Mouse (Mus musculus): ENCODE measurements around the gene Qars.

Gene Qars

DNA sequence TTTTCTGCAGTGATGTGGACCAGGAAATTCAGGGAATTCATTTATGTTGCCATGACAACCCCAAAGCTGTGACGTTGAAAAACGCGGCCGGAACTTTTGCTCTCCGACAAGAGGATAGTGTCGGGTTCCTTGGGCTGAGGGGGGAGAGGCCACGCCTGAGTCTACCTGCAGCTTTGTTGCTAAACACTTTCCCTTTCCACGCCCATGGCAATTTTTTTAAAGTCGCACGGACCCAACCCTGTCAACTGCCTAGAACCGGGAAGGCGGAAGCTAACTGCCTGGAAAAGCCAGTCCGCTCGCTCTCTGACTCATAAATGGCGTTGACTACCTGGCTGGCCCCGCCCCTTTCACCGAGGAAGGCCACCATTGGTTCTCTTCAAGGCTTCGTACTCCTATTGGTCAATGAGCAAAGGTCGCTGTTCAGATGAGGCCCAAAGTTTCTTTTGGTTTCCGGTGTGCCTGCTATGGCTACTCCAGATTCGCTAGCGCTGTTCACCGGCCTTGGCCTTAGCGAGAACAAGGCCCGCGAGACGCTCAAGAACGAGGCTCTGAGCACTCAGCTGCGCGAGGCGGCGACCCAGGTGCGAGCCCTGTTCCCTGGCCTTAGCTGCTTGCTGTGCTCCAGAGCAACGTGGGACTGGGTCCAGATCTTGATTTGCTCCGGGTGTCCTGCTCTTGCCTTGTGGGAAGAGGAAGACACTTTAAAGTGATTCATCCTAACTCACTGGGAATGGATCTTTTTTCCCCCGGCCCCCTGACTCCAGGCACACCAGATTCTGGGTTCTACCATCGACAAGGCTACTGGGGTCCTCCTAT, at the start of gene Qars:
TSS of gene Qars (plus strand) at position 88 of the 816 bp plus-strand sequence.
- peak; percentile 99 for DNase-seq (ENCODE audit: low spot score)

DNA sequence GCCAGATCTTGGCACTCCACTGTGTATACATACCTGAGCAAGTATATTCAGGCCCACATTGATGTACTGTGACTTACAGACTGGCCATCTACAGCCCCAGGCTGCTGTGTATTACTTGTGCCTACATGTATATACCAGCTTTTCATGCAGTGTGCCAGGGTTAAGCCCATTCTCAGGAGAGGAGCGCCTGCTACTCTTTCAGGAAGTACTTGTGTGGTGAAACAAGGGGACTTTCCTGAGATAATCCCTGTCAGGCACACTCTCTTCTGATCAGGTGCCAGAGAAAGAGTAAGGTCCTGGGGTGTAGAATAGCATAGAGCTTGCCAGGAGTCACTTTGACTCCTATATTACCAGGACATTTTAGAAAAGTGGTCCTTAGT, 47.6 kb upstream of the Qars start:
- DNase-seq (ENCODE audit: low spot score), result no peak

DNA sequence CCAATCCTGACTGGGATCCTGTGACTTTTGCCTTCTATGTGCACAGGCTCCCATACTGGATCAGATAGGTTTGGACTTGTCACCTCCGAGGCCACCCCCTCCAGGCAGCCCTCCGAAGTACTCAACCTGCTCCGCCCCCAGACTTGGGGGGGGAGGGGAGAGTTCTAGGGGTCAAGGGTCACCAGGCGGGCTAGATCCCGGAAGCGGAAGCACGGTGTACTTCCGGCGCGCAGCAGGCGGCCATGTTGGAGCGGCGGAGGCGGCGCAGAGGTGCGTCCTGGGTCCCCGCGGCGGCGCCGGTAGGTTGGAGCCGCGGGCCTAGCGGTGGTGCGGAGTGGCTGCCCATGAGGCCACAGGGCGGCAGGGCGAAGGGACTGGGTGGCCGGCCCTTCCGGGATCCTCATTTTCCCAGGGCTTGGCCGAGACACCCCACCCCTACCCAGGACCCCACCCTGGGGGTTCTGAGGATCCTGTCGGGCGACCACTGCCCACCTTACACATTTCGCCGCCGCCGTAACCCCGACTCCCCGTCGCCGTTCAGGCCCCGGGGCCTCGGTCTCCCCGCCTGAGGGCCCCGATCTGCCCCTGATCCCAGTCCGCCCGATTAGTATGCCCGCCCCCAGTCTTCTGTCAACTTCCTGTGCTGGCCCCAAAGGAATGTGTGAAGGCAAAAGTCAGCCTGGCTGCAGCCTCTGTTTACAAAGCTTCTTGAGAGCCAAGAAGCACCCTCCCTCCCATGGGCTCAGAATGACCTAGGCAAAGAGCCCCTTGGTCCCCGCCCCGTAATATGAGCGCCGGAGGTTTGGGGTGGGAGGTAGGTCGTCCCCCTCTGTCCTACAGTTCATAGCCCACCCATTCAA, 47.0 kb upstream of the Qars start, which contains the start of gene Ccdc71:
TSS of gene Ccdc71 (plus strand) at position 209 of the 860 bp plus-strand sequence.
- DNase-seq (ENCODE audit: low spot score), result peak; percentile 89

DNA sequence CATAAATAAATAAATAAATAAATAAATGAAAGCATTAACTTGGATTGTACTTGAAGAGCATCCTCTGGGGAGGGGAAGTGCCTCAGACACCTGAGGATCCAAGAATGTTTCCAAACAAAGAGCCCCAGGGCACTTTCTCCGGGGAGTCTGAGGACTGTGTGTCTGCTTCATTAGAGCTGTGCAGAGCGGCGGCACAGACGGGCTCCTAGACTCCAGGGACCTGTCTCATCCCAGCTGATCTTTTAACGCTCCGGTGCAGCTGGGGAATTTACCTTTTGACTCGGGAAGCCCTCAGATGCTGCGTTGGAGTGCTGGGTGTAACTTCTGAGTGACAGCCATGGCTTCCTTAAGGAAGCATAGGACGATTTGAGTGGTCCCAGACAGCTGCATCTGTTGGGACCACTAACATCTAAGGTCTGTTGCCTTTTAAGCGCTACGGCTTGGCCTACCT, 46.3 kb upstream of the Qars start, which contains the start of gene Klhdc8b:
TSS of gene Klhdc8b (minus strand) at position 401 of the 451 bp plus-strand sequence.
- DNase-seq (ENCODE audit: low spot score), result peak; percentile 31

DNA sequence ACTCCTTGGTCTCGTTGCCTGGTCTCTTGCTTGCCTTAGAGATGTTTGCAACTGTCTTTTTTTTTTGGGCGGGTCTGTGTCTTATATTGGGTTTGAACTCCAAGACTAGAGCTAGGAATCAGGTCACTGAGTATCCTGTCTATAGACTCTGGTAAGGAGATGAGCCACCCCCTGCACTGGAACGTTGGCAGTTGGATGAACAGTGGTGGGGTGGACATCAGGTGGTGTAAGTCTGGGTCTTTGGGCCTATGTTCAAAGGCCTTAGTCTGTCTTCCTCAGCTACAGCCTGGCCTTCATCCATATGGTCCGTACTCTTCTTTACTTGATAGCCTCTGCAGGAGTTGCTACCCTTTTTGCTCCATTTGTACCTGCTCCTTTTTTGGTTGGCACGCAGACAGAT, 45.8 kb upstream of the Qars start:
- DNase-seq (ENCODE audit: low spot score), result no peak

DNA sequence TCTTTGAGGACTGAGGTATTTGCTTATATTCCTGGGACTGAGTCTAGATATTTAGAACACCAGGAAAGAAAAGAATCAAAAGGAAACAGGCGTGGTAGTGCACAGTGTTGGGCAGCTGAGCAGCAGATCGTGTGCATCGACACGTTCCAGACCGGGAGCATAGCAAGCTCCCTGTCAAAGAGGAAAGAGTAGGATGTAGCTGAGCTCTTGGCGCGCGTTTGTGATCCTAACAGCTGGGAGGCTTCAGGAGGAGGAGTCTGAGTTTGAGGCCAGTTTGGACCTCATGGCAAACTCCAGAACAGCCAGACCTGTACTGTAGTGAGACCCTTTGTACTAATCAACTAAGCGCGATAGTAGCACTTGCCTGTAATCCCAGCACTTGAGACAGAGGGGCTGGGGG, 45.3 kb upstream of the Qars start:
- no peak for DNase-seq (ENCODE audit: low spot score)

DNA sequence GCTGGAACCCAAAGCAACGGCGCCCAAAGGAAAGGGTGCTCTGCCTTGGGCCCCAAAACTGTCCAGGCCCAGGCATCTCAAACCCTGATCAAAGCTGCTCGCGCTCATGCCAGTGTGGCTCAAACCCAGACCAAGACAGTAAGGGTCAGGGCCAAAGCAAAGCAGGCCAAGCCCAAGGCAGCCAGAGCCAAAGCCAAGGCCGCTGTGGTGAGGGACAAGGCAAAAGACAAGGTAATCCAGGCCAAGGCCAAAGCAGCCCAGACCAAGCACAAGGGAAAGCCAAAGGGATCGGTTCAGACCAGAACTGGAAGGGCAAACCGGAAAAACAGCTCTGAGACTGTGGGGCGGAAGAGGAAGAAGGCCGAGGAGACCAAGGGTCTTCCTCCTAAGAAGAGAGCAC, 43.8 kb upstream of the Qars start:
- no peak for DNase-seq (ENCODE audit: low spot score)

DNA sequence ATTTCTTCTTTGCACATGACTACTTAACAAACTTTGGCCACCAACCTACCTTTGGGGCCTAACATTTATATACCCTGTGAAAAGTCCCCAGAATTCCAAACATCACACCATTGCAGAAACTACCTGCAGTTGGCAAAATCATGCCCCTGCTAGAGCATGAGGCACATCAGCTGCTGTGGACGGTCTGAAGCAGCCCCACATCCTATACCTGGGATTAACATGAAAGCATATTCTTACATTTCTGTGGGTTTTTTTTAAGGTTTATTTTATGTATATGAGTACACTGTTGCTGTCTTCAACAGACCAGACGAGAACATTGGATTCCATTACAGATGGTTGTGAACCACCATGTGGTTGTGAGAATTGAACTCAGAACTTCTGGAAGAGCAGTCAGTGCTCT, 41.3 kb upstream of the Qars start:
- no peak for DNase-seq (ENCODE audit: low spot score)

DNA sequence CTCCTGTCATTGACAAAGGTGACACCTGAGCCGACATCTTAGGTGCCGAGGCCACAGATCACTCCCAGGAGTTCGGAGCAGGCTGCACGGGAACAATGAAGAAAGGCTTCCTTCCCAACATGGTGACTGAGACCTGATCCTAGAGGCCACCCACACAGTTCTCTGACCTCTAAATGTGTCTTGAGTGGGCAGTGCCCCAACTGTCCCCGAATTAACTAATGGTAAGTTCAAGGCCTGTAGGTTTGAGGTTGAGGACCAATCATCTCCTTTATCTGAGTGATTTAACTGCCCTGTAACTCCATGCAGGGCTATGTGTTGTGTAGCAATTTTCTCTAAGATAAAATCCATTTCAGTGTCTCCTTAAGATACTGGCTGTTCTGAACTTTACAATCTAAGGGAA, 38.1 kb upstream of the Qars start:
- DNase-seq (ENCODE audit: low spot score), result no peak

DNA sequence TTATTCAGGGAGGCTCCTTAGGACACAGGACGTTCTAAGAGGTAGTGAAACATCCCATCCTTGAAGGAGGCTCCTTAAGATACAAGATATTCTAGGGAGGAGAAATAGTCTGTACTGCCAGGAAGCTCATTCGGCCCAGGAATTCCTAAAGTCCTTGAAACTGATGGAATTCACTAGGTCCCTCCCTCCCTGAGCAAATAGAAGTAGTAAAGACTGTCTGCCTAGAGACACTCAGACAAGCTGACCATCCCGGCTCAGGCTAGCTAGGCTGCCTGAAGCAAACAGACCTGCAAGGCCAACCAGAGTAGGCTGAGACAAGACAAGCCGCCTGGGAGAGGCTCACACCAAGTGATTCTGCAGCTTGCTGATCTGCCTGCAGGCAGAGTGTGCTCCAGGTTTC, 37.7 kb upstream of the Qars start:
- no peak for DNase-seq (ENCODE audit: low spot score)

DNA sequence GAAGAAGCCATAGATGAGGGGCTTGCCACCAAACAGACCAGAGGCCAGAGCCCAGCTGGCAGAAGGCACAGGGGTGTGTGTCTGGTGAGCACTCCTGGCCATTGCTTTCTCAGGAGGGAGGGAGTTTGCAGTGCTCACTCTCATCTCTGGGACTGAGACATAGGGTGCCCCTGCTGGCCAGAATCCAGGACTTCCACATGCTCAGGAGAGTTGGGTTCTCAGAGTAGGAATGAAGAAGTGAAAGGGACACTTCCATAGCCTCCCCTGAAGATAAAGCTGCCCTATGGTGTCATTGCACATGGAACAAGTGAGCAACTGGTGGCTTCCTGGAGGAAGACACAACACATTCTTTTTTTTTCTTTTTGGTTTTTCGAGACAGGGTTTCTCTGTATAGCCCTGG, 33.0 kb upstream of the Qars start:
- no peak for DNase-seq (ENCODE audit: low spot score)

DNA sequence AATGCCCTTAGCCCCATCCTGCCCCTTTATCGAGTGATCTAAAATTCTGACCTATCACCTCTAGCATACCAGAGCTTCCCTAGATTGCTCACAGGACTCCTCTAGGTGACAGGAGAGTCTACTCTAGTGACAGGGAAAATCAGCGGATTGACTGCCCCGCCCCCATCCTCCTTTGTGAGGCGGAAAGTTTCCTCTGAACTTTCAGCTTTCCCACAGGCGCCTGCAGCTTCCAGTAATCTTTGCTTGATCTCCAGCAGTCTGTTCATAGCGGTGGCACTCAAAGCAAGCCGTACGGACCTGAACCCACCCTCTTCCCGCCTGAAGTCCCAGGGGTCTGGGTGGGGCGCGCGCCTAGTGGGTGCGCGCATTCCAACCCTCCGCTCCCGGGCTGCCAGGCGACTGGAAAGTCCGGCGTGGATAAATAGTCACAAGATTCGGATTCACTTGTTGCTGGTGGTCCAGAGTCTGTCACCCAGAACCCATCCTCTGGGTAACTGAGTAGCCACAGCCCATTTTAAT, 28.8 kb upstream of the Qars start:
- peak; percentile 90 for DNase-seq (ENCODE audit: low spot score)

DNA sequence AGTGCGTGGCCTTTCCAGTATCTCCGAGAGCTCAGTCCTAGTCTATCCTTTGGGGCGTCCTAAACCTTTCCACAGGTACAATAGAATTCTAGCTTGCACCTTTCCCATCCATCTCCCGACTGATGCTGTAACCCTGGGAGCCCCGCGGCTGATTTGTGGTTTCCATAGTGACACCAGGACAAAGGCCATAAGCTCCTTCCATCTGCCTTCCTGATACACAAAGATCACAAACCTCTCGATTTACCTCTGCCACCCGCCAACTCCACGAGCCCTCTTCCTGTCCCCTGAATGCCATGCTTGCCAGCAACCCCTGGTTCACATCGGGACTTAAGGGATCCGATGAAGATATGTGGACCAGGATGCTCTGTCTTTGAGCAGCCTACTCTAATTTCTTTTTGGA, 28.3 kb upstream of the Qars start:
- DNase-seq (ENCODE audit: low spot score), result peak; percentile 58

DNA sequence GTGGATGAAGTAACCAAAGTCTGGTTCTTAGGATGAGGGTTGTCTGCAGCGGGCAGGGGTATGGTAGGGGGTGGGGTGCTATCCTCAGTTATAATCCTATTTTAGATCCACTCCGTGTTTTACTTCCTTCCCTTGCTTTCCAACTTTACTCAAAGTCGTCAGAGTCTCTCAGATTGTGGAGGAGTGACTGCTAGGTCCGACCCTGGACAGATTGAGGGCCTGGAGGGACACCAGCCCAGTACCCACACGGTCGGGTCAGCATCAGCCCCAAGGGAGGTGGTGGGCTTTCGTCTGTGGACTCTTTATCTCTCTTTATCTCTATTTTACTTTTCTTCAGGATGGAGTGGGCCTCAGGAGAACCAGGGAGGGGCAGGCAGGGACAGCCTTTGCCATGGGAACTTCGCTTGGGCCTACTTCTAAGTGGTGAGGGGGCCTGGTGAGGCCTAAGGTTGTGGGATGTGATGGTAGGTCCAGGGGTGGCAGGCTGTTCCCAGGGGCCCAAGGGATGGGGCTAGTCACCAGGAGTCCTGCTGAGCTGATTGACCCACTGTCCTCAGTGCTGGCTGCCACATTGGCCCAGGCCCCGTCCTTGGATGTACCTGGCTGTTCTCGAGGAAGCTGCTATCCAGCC, 27.7 kb upstream of the Qars start, which contains the start of gene Lamb2:
TSS of gene Lamb2 (plus strand) at position 16 of the 631 bp plus-strand sequence.
- DNase-seq (ENCODE audit: low spot score), result peak; percentile 93

DNA sequence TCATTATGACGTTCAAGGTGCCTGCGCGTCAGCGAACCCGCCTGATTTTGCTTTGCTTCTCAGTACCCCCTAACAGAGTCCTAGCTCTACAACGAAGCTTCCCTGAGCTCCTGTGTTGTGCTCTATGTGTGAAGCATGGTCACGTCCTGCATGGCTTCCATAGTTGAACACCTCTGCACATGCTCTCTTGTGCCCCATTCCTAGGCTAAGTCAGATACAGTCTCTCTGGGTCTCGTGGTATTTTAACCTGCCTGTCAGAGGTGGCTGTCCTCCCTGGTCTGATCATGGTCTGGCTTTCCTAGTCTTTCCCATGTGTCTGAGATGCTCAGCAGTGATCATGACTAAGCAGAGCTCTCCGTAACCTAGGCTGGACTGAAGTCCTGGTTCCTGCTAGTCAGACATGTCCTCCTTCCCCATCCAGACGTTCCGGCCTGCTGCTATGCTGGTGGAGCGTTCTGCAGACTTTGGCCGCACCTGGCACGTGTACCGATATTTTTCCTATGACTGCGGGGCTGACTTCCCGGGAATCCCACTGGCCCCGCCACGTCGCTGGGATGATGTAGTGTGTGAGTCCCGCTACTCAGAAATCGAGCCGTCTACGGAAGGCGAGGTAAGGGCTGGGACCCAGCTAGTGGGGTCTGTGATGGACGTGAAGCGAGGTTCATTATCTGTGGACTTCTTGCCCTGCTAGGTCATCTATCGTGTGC, 26.5 kb upstream of the Qars start:
- no peak for DNase-seq (ENCODE audit: low spot score)

DNA sequence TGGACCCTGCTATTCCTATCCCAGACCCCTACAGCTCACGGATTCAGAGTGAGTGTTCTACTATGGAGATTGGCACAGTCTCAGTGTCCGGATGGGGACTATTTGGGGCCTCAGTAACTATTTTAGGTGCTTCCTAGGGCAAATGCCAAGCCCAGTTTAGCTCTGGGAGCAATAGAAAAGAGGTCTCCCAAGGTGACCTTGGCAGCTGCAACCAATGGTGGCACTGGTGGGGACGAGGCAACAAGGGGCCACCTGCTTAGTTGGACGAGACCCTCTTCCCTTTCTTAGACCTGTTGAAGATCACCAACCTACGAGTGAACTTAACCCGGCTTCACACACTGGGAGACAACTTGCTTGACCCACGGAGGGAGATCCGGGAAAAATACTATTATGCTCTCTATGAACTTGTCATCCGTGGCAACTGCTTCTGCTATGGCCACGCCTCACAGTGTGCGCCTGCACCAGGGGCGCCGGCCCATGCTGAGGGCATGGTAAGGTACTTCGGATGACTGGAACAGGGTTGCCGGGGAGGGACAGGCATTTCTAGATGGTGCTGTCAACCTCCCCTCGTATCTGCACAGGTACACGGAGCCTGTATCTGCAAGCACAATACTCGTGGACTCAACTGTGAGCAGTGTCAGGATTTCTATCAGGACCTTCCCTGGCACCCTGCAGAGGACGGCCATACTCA, 25.8 kb upstream of the Qars start:
- no peak for DNase-seq (ENCODE audit: low spot score)

DNA sequence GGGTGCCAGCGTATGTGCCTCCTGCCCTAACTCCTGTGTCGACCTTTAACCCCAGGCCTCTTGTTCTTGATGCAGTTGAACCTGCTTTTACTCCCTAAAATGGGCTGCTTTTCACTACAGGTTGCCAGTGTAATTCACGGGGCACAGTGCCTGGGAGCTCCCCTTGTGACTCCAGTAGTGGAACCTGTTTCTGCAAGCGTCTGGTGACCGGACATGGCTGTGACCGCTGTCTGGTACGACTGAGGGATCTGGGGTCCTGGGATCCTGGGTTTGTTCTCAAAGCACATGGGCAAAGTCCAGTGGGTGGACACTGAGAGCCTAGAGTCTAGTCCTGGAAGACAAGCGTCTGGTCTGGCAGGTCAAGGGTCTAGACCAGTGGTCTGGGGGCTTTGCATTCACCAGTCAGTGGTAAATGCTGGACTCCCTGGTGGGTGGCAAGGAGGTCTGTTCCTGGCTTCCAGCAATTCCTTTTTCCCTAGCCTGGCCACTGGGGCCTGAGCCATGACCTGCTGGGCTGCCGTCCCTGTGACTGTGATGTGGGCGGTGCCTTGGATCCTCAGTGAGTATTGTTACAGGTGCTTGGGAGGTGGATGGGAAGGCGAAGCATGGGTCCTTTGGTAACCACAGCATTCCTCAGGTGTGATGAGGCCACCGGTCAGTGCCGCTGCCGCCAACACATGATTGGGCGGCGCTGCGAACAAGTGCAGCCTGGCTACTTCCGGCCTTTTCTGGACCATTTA, 24.3 kb upstream of the Qars start:
- no peak for DNase-seq (ENCODE audit: low spot score)

DNA sequence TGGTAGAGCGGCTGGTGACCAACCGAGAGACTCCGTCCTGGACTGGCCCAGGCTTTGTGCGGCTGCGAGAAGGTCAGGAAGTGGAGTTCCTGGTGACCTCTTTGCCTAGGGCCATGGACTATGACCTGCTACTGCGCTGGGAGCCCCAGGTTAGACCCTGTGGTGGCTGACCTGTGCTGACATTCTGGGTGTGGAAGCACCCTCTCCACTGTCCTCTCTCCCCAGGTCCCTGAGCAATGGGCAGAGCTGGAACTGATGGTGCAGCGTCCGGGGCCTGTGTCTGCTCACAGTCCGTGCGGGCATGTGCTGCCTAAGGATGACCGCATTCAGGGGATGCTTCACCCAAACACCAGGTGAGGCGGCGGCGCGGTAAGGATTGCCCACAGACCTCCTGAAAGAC, 23.5 kb upstream of the Qars start:
- no peak for DNase-seq (ENCODE audit: low spot score)

DNA sequence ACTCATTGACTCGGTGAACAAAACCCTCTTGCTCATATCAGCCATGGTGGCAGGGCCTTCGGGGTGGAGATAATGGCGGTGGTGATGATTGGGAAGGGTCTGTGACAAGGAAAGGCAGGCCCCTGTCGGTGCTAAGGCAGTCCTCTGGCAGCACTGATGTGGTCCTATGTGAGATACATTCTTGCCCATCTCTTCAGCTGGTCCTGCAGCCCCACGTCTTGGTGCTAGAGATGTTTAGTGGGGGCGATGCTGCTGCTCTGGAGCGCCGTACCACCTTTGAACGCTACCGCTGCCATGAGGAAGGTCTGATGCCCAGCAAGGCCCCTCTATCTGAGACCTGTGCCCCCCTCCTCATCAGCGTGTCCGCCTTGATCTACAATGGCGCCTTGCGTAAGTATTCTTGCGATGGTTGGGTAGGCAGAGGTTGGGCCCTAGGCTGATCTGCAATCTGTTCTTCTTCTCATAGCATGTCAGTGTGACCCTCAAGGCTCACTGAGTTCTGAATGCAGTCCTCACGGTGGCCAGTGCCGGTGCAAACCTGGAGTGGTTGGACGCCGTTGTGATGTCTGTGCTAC, 22.1 kb upstream of the Qars start:
- DNase-seq (ENCODE audit: low spot score), result no peak

DNA sequence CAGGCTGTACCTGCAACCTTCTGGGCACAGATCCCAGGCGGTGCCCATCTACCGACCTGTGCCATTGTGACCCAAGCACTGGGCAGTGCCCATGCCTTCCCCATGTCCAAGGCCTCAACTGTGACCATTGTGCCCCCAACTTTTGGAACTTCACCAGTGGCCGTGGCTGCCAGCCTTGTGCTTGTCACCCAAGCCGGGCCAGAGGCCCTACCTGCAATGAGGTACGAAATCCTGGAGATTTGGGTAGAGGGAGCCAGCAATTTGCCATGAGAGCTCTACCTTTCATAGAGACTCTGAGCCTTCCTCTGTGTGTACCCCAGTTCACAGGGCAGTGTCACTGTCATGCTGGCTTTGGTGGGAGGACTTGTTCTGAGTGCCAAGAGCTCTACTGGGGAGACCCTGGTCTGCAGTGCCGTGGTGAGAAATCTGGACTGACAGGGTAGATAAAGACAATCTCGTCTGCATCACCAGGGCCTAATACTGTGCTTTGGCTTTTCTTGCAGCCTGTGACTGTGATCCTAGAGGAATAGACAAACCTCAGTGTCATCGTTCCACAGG, 20.5 kb upstream of the Qars start:
- DNase-seq (ENCODE audit: low spot score), result no peak

Measured in embryo, embryonic 10.5 days (tissue).